Mouse (Mus musculus) limb, embryonic 12.5 days (tissue): Measurements from ENCODE around the gene D8Ertd738e. TPM values are rescaled to one million over a fixed set of nuclear protein-coding genes. Genes with fewer than 3 reads are reported as not detected.

Experiments used
- ATAC-seq: fragments of 200-750 bp; cut with Nextera tagmentation; 2 replicates; pipeline ENCODE4 v1.8.0; 2017; ENCODE audit warnings: low read depth, moderate TSS enrichment; ENCODE audit not compliant: insufficient number of reproducible peaks, insufficient read depth, low FRiP score, low TSS enrichment
- H3K27ac ChIP-seq: fragments of 300-500 bp; sonication (generic); 2 replicates; pipeline ENCODE4 v1.5.1; 2016; ENCODE audit warnings: mild to moderate bottlenecking, moderate library complexity
- H3K27me3 ChIP-seq: fragments of 300-500 bp; sonication (generic); 2 replicates; pipeline ENCODE4 v1.6.1; 2016; ENCODE audit warnings: mild to moderate bottlenecking, moderate library complexity
- H3K36me3 ChIP-seq: fragments of 300-500 bp; sonication (generic); 2 replicates; pipeline ENCODE4 v1.6.1; 2016; ENCODE audit warnings: mild to moderate bottlenecking, moderate library complexity
- H3K4me1 ChIP-seq: fragments of 300-500 bp; sonication (generic); replicated peaks from 2 replicates; pipeline ENCODE4 v1.6.1; 2016
- H3K4me2 ChIP-seq: fragments of 300-500 bp; sonication (generic); 2 replicates; pipeline ENCODE4 v1.6.1; 2016; ENCODE audit warnings: mild to moderate bottlenecking, moderate library complexity
- H3K4me3 ChIP-seq: fragments of 300-500 bp; sonication (generic); replicated peaks from 2 replicates; pipeline ENCODE4 v1.5.1; 2016; ENCODE audit warnings: mild to moderate bottlenecking
- H3K9ac ChIP-seq: fragments of 300-500 bp; sonication (generic); replicated peaks from 2 replicates; pipeline ENCODE4 v1.6.1; 2016; ENCODE audit warnings: mild to moderate bottlenecking, moderate library complexity
- H3K9me3 ChIP-seq: fragments of 300-500 bp; sonication (generic); 2 replicates; pipeline ENCODE4 v1.6.1; 2016; ENCODE audit warnings: mild to moderate bottlenecking, moderate library complexity
- WGBS: fragments of 180-500 bp; shearing (Covaris S2); methylation state at CpG from one replicate; pipeline ENCODE4 v1.1.7; 2016; 5-methylcytosine and 5-hydroxymethylcytosine counted together
- polyA plus RNA-seq: library from polyadenylated mRNA; unstranded; fragments of >200 nt; fragmentation: Nextera tagmentation; extraction: Ambion mirVana; gene quantifications from 2 replicates; pipeline ENCODE4 v1.2.1, GENCODE M21; 2016

Gene D8Ertd738e
- polyA plus RNA-seq, 1 experiment from 2014 or later: 338 TPM

DNA sequence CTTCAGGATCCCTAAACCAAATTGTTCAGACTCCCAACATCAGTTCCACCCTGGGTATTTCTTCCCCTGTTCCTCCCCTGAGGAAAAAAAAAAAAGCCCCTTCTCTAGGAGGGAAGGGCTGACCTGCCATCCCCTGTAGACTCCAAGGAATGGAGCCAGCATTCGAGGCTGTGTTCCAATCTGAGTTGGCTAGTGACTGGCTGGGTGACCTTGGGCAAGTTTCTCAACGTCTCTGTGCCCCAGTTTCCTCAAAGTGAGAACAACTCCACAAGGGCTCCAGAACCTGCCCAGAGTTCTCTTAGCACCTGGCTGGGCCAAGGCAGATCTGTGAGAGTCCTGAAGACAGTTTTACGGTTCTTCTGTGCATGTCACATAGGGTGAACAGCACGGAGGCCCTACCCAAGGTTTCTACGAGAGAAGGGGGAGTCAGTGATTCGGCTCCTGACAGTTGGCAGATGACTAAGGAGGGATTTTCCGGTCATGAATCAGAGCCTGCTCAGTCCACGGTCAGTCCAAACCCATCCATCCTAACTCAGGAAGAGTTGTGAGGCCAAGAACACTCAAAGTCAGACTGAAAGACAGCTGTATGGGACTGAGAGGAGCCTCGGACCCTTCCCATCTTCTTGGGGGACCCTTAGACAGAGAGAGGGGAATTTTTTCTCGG lies 13.6 kb downstream of the D8Ertd738e start:
- H3K4me3 ChIP-seq: peak overlapping the region; percentile 96

DNA sequence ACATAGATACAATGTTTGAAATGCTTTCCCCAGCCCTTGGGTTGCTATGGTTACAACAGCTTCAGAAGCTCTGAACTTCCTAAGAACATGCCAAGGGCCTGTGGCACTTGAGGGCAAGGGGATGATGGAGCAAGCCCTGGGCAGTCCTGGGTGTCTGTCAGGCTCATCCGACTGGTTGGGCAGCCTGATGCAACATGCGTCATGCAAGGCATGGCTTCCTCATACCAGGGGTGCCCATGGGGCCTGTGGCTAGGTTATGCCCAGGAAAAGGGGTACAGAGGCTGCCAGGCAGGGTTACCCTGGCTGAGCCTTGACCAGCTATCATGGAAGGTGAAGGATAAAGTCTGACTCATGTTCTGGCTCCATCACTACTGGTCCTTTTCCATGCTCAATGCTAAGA lies 16.5 kb downstream of the D8Ertd738e start:
- no peak overlapping the region for H3K4me2 ChIP-seq
- H3K4me1 ChIP-seq: peaks cover 22% of the 10 kb centered on the region
- no peak for ATAC-seq
- H3K9ac ChIP-seq: no peak overlapping the region
- no peaks in the 10 kb centered on the region for H3K9me3 ChIP-seq
- H3K4me3 ChIP-seq: no peak overlapping the region
- H3K36me3 ChIP-seq: peaks cover 69% of the 10 kb centered on the region
- 83% methylated on average over 2 of the region's 2 CpGs for WGBS
- no peak overlapping the region for H3K27ac ChIP-seq
- H3K27me3 ChIP-seq: no peaks in the 10 kb centered on the region

More for the DNA sequence above, 13.6 kb downstream of the D8Ertd738e start:
- peaks cover 22% of the 10 kb centered on the region for H3K4me1 ChIP-seq
- H3K9me3 ChIP-seq: no peaks in the 10 kb centered on the region
- H3K27ac ChIP-seq: peak overlapping the region; percentile 56; the same call in 1 of the 2 replicates
- ATAC-seq: no peak
- H3K9ac ChIP-seq: peak overlapping the region; percentile 95
- H3K36me3 ChIP-seq: peaks cover 40% of the 10 kb centered on the region
- 32% methylated on average over 10 of the region's 10 CpGs for WGBS
- H3K4me2 ChIP-seq: peak overlapping the region; percentile 91
- no peaks in the 10 kb centered on the region for H3K27me3 ChIP-seq

GRCm38 (mm10) chr8:84230735-84231134 lies 18.8 kb downstream of the D8Ertd738e start:
- WGBS: 84% methylated on average over 17 of the region's 17 CpGs
- H3K4me2 ChIP-seq: no peak overlapping the region
- no peak overlapping the region for H3K9ac ChIP-seq
- H3K27me3 ChIP-seq: no peaks in the 10 kb centered on the region
- H3K4me3 ChIP-seq: no peak overlapping the region
- H3K4me1 ChIP-seq: peaks cover 12% of the 10 kb centered on the region
- no peak for ATAC-seq
- H3K36me3 ChIP-seq: peaks cover 92% of the 10 kb centered on the region
- H3K27ac ChIP-seq: no peak overlapping the region
- H3K9me3 ChIP-seq: no peaks in the 10 kb centered on the region

DNA sequence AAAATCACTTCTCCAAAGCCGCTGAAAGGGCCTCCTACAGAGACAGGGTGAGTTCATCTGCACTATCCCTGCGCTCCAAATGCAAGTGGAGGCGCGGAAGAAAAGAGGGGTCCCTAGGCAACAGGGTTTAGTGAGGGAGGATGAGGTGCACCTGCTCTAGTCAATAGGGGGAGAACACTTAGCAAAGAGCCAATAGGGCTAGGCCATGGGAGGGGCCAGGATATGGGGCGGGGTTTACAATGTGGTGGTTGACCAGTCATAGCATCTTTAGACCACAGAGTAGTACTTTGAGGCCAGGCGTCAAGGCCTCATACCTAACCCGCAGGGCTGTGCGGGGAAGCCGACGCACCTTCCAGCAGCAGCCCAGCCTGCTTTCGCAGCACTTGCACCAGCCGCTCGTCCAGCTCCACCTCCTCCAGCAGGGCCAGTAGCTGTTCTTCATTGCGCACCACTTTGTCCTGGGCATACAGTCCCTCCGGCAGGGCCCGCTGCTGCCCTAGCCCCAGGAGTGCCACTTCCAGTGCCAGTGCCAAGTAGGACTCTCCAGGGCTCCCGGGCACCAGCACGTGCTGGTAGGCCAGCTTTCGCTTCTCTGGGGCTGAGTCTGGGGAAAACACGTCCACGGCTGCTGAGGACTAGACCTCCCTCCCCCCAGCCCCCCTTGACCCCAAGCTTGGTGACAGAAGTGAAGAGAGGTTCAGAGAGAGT lies 26.0 kb downstream of the D8Ertd738e start:
- H3K4me3 ChIP-seq: no peak overlapping the region
- 83% methylated on average over 21 of the region's 21 CpGs for WGBS
- no peaks in the 10 kb centered on the region for H3K27me3 ChIP-seq
- H3K9ac ChIP-seq: no peak overlapping the region
- H3K9me3 ChIP-seq: no peaks in the 10 kb centered on the region
- H3K36me3 ChIP-seq: peaks cover 97% of the 10 kb centered on the region
- ATAC-seq: no peak
- H3K4me1 ChIP-seq: no peaks in the 10 kb centered on the region
- H3K4me2 ChIP-seq: no peak overlapping the region
- H3K27ac ChIP-seq: no peak overlapping the region

DNA sequence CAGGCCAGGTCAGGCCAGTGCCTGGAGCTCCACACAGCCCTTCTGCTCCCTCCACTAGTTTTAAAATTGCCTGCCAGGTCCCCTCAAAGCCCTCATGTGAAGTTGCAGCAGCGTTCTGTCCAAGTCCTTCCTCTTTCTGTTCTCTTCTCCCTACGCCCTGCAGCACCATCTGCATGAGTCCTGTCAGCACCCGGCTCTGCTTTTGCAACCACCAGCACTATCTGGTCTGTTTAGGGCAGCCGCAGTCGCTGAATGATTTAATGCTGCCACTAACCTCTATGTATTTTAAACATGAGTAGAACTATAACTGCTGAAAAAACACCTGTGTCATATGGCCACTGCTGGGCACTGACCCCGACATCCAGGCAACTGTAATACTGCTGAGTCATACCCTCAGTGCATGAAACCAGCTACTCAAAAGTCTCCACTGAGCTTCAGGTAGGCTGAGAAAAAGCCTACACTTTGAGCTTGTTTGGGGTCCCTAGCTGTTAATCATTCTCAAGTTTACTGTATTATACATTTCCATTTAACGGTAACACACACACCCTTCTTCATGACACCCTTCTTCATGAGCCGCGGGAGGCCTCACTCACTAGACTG lies 26.9 kb downstream of the D8Ertd738e start:
- 93% methylated on average over 9 of the region's 9 CpGs for WGBS
- Histone ChIP-seq H3K27ac (no peak overlapping the region), H3K4me3 (no peak overlapping the region), H3K4me1 (no peaks in the 10 kb centered on the region), H3K27me3 (no peaks in the 10 kb centered on the region), H3K36me3 (peaks cover 97% of the 10 kb centered on the region), H3K4me2 (no peak overlapping the region), H3K9ac (no peak overlapping the region), H3K9me3 (no peaks in the 10 kb centered on the region)
- no peak for ATAC-seq

DNA sequence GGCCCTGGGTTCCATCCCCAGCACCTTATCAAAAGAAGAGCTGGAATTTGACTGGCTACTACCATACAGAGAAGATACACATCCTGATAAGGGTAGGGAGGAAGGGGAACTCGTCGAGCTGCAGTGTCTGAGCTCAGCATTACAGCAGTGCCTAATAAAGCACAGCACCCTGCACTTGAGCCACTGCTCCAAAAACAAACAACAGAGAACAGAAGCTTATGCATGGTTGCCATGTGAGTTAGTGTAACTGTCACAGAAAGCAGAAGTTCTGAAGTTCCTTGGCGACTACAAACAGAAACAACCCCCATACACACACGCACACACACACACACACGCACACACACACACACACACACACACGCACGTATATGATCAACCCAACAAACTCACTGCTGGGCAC lies 29.4 kb downstream of the D8Ertd738e start:
- no peaks in the 10 kb centered on the region for H3K9me3 ChIP-seq
- peaks cover 97% of the 10 kb centered on the region for H3K36me3 ChIP-seq
- H3K4me1 ChIP-seq: no peaks in the 10 kb centered on the region
- H3K27me3 ChIP-seq: no peaks in the 10 kb centered on the region
- no peak overlapping the region for H3K27ac ChIP-seq
- WGBS: 86% methylated on average over 7 of the region's 7 CpGs
- no peak overlapping the region for H3K9ac ChIP-seq
- ATAC-seq: no peak
- no peak overlapping the region for H3K4me2 ChIP-seq
- H3K4me3 ChIP-seq: no peak overlapping the region

DNA sequence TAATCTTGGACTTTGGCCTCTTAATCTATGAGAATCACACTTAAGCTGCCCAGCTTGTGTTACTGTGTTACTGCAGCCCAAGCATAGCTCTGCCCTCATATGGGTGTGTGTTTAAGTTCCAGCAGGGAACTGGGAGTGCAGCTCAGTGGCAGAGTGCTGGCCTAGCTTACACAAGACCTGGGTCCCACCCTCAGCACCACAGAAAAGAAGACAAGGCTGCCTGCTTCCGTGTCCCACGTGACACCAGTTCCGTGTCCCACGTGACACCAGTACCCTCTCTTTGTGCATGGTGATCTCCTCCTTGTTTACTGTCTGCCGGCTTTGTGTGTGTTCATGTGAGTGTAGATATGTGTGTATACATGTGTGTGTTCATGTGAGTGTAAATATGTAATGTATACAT lies 31.4 kb downstream of the D8Ertd738e start:
- Histone ChIP-seq H3K9ac (no peak overlapping the region), H3K9me3 (no peaks in the 10 kb centered on the region), H3K4me2 (no peak overlapping the region), H3K27ac (no peak overlapping the region), H3K4me3 (no peak overlapping the region), H3K27me3 (no peaks in the 10 kb centered on the region), H3K36me3 (peaks cover 97% of the 10 kb centered on the region), H3K4me1 (no peaks in the 10 kb centered on the region)
- WGBS: 92% methylated on average over 5 of the region's 5 CpGs
- no peak for ATAC-seq

GRCm38 (mm10) chr8:84217206-84217605 lies 32.3 kb downstream of the D8Ertd738e start:
- Histone ChIP-seq H3K4me1 (no peaks in the 10 kb centered on the region), H3K4me3 (no peak overlapping the region), H3K9me3 (no peaks in the 10 kb centered on the region), H3K36me3 (peaks cover 97% of the 10 kb centered on the region), H3K9ac (no peak overlapping the region), H3K27me3 (no peaks in the 10 kb centered on the region), H3K27ac (no peak overlapping the region), H3K4me2 (no peak overlapping the region)
- WGBS: 91% methylated on average over 11 of the region's 11 CpGs
- ATAC-seq: no peak

- peaks cover 10% of the 10 kb centered on the region for H3K4me1 ChIP-seq
- H3K9me3 ChIP-seq: no peaks in the 10 kb centered on the region
- H3K9ac ChIP-seq: no peak overlapping the region
- 85% methylated on average over 4 of the region's 4 CpGs for WGBS
- no peak for ATAC-seq
- peaks cover 99% of the 10 kb centered on the region for H3K36me3 ChIP-seq
- H3K27ac ChIP-seq: no peak overlapping the region
- no peaks in the 10 kb centered on the region for H3K27me3 ChIP-seq
- H3K4me3 ChIP-seq: no peak overlapping the region
- no peak overlapping the region for H3K4me2 ChIP-seq
Observed at GRCm38 (mm10) chr8:84213277-84213676, 36.2 kb downstream of the D8Ertd738e start.

GRCm38 (mm10) chr8:84211881-84212563 lies 37.5 kb downstream of the D8Ertd738e start:
- H3K27ac ChIP-seq: no peak overlapping the region
- no peak overlapping the region for H3K4me3 ChIP-seq
- no peak for ATAC-seq
- peaks cover 18% of the 10 kb centered on the region for H3K4me1 ChIP-seq
- H3K4me2 ChIP-seq: no peak overlapping the region
- no peak overlapping the region for H3K9ac ChIP-seq
- WGBS: 92% methylated on average over 31 of the region's 31 CpGs
- peaks cover 90% of the 10 kb centered on the region for H3K36me3 ChIP-seq
- no peaks in the 10 kb centered on the region for H3K9me3 ChIP-seq
- H3K27me3 ChIP-seq: no peaks in the 10 kb centered on the region

DNA sequence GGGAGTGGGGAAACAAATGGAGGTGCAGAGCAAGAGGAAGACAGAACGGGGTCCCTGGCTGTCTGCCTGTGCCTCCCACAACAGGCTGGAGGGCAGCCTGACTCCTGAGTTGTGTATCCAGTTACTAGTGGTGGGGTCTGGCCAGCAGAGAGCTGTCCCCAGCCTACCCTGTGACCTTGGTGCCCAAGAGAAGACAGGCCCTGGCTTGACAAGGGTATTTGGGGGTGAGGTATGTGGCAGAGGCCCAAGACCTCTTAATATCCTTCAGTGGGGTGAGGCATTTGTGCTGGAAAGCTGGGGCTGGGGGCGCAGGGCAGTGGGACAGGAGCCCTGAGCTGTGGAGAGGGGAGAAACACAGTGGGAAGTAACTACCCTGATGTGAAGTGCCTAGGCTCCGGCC lies 38.3 kb downstream of the D8Ertd738e start:
- Histone ChIP-seq H3K9ac (no peak overlapping the region), H3K4me1 (peaks cover 18% of the 10 kb centered on the region), H3K27me3 (no peaks in the 10 kb centered on the region), H3K36me3 (peaks cover 89% of the 10 kb centered on the region), H3K4me3 (no peak overlapping the region), H3K9me3 (no peaks in the 10 kb centered on the region), H3K4me2 (no peak overlapping the region), H3K27ac (no peak overlapping the region)
- no peak for ATAC-seq
- 92% methylated on average over 3 of the region's 3 CpGs for WGBS
